Mouse (Mus musculus): Measurements from ENCODE around the gene Tada2b. TPM values are rescaled to one million over a fixed set of nuclear protein-coding genes. Genes with fewer than 3 reads are reported as not detected.

The Tada2b gene
- total RNA-seq, 2 experiments from 2014 or later: 14.3 to 15.8 TPM

GRCm38 (mm10) chr5:36431711-36432110 lies 52.4 kb downstream of the Tada2b start:
- no peak for TF ChIP-seq CTCF (IDR thresholded peaks at IDR 0.05)
- intact Hi-C loops (cut with DNase I): no loop called here
- no peak for DNase-seq
- Histone ChIP-seq H3K27ac (no peak overlapping the region), H3K4me3 (no peak overlapping the region)

GRCm38 (mm10) chr5:36429551-36429950 lies 54.5 kb downstream of the Tada2b start:
- no peak for TF ChIP-seq CTCF (IDR thresholded peaks at IDR 0.05)
- no peak overlapping the region for H3K4me3 ChIP-seq
- intact Hi-C loops (cut with DNase I): no loop called here

GRCm38 (mm10) chr5:36427831-36428230 lies 56.3 kb downstream of the Tada2b start:
- no peak overlapping the region for H3K4me3 ChIP-seq
- intact Hi-C loops (cut with DNase I): no loop called here

More at GRCm38 (mm10) chr5:36429551-36429950, 54.5 kb downstream of the Tada2b start:
- no peak overlapping the region for H3K27ac ChIP-seq
- peak; percentile 28 for DNase-seq

GRCm38 (mm10) chr5:36426404-36426803 lies 57.7 kb downstream of the Tada2b start:
- intact Hi-C loops (cut with DNase I): no loop called here
- H3K4me3 ChIP-seq: no peak overlapping the region
- DNase-seq: no peak
- H3K27ac ChIP-seq: no peak overlapping the region
- no peak for TF ChIP-seq CTCF (IDR thresholded peaks at IDR 0.05)

More at GRCm38 (mm10) chr5:36427831-36428230, 56.3 kb downstream of the Tada2b start:
- no peak for TF ChIP-seq CTCF (IDR thresholded peaks at IDR 0.05)
- no peak overlapping the region for H3K27ac ChIP-seq
- DNase-seq: no peak

- no peak overlapping the region for H3K27ac ChIP-seq
- no peak for DNase-seq
- H3K4me3 ChIP-seq: no peak overlapping the region
- intact Hi-C loops (cut with DNase I): no loop called here
- no peak for TF ChIP-seq CTCF (IDR thresholded peaks at IDR 0.05)
Observed at GRCm38 (mm10) chr5:36424676-36425075, 59.4 kb downstream of the Tada2b start.

Other genes with a start within 250 kb of the Tada2b start
- 1 to 10 TPM in 1 of 2 experiments, under 1 TPM in 1; 0.94 to 2.3 TPM for gene Sorcs2, start 86.1 kb downstream of the Tada2b start, total RNA-seq (2021)
- 10 to 100 TPM; 30.6 to 39.1 TPM for gene Grpel1, start 19.3 kb downstream of the Tada2b start, total RNA-seq (2021)
- gene Ccdc96, start 303 bp upstream of the Tada2b start, total RNA-seq (2021): under 1 TPM in 1 of 2 experiments, not detected in 1; 0.11 TPM
- gene Tbc1d14, start 109.0 kb upstream of the Tada2b start, total RNA-seq (2021): 10 to 100 TPM; 14.3 to 16.7 TPM
- 10 to 100 TPM; 86.4 to 98.1 TPM for gene D5Ertd579e, start 211.7 kb upstream of the Tada2b start, total RNA-seq (2021)